Mouse (Mus musculus) midbrain, embryonic 10.5 days (tissue): ENCODE measurements around the gene BC053393. TPM values are rescaled to one million over a fixed set of nuclear protein-coding genes. Genes with fewer than 3 reads are reported as not detected.

Experiments used
- DNase-seq: peaks from one replicate; pipeline ENCODE4 v3.0.0-alpha.2; 2017; ENCODE audit warnings: low spot score
- H3K27ac ChIP-seq: fragments of 300-500 bp; sonication (generic); replicated peaks from 2 replicates; pipeline ENCODE4 v1.5.1; 2016; ENCODE audit warnings: mild to moderate bottlenecking
- H3K27me3 ChIP-seq: fragments of 300-500 bp; sonication (generic); 2 replicates; pipeline ENCODE4 v1.6.1; 2016; ENCODE audit warnings: low read depth, mild to moderate bottlenecking; ENCODE audit not compliant: poor library complexity, severe bottlenecking
- H3K36me3 ChIP-seq: fragments of 300-500 bp; sonication (generic); 2 replicates; pipeline ENCODE4 v1.6.1; 2016; ENCODE audit warnings: mild to moderate bottlenecking, moderate library complexity
- H3K4me1 ChIP-seq: fragments of 300-500 bp; sonication (generic); 2 replicates; pipeline ENCODE4 v1.6.1; 2016
- H3K4me3 ChIP-seq: fragments of 300-500 bp; sonication (generic); 2 replicates; pipeline ENCODE4 v1.5.1; 2016; ENCODE audit warnings: mild to moderate bottlenecking, moderate library complexity
- H3K9me3 ChIP-seq: fragments of 300-500 bp; sonication (generic); replicated peaks from 2 replicates; pipeline ENCODE4 v1.6.1; 2016; ENCODE audit warnings: mild to moderate bottlenecking
- WGBS: fragments of 180-500 bp; shearing (Covaris S2); methylation state at CpG from one replicate; pipeline ENCODE4 v1.1.7; 2016; 5-methylcytosine and 5-hydroxymethylcytosine counted together
- polyA plus RNA-seq: library from polyadenylated mRNA; unstranded; fragments of >200 nt; fragmentation: Nextera tagmentation; extraction: Ambion mirVana; gene quantifications from 2 replicates; pipeline ENCODE4 v1.2.1, GENCODE M21; 2016

BC053393 gene
- not detected in 2 replicates for polyA plus RNA-seq

GRCm38 (mm10) chr11:46571327-46571726, at the start of gene BC053393:
Gene BC053393, plus strand, starts transcription at chr11:46571536.
- Histone ChIP-seq H3K9me3 (no peaks in the 10 kb centered on the region), H3K36me3 (no peaks in the 10 kb centered on the region), H3K4me1 (no peaks in the 10 kb centered on the region), H3K27ac (no peak within 1 kb of the TSS), H3K4me3 (no peak within 1 kb of the TSS), H3K27me3 (no peaks in the 10 kb centered on the region)
- 92% methylated on average over 1 of the region's 1 CpGs for WGBS
- DNase-seq = no peak

- 70% methylated on average over 3 of the region's 3 CpGs for WGBS
- H3K4me3 ChIP-seq = no peak overlapping the region
- no peaks in the 10 kb centered on the region for H3K9me3 ChIP-seq
- no peak overlapping the region for H3K27ac ChIP-seq
- H3K4me1 ChIP-seq = no peaks in the 10 kb centered on the region
- H3K36me3 ChIP-seq = no peaks in the 10 kb centered on the region
- no peaks in the 10 kb centered on the region for H3K27me3 ChIP-seq
- DNase-seq = no peak
These were observed 48.6 kb upstream of the BC053393 start for GRCm38 (mm10) chr11:46522719-46523118.

- H3K4me3 ChIP-seq = no peak within 1 kb of the TSS
- H3K9me3 ChIP-seq = no peaks in the 10 kb centered on the region
These were observed 47.4 kb upstream of the BC053393 start, which contains the start of gene Gm12169 for GRCm38 (mm10) chr11:46523912-46524311. Gene Gm12169, plus strand, starts transcription at chr11:46524212.

GRCm38 (mm10) chr11:46530149-46530548, 41.2 kb upstream of the BC053393 start:
- Histone ChIP-seq H3K9me3 (no peaks in the 10 kb centered on the region), H3K36me3 (no peaks in the 10 kb centered on the region), H3K27ac (no peak overlapping the region), H3K27me3 (no peaks in the 10 kb centered on the region), H3K4me1 (no peaks in the 10 kb centered on the region), H3K4me3 (no peak overlapping the region)
- WGBS = 85% methylated on average over 4 of the region's 4 CpGs
- no peak for DNase-seq

More at GRCm38 (mm10) chr11:46523912-46524311, 47.4 kb upstream of the BC053393 start, which contains the start of gene Gm12169:
- Histone ChIP-seq H3K36me3 (no peaks in the 10 kb centered on the region), H3K27me3 (no peaks in the 10 kb centered on the region), H3K4me1 (no peaks in the 10 kb centered on the region), H3K27ac (no peak within 1 kb of the TSS)
- DNase-seq = no peak
- WGBS = 95% methylated on average over 2 of the region's 2 CpGs

GRCm38 (mm10) chr11:46536978-46537377, 34.4 kb upstream of the BC053393 start:
- H3K4me1 ChIP-seq = no peaks in the 10 kb centered on the region
- no peaks in the 10 kb centered on the region for H3K9me3 ChIP-seq
- no peaks in the 10 kb centered on the region for H3K36me3 ChIP-seq
- WGBS = 85% methylated on average over 4 of the region's 4 CpGs
- no peak for DNase-seq
- no peak overlapping the region for H3K27ac ChIP-seq
- H3K27me3 ChIP-seq = no peaks in the 10 kb centered on the region
- no peak overlapping the region for H3K4me3 ChIP-seq

- Histone ChIP-seq H3K36me3 (no peaks in the 10 kb centered on the region), H3K4me1 (no peaks in the 10 kb centered on the region), H3K4me3 (no peak overlapping the region), H3K9me3 (no peaks in the 10 kb centered on the region), H3K27me3 (no peaks in the 10 kb centered on the region), H3K27ac (no peak overlapping the region)
- no peak for DNase-seq
- WGBS = 97% methylated on average over 2 of the region's 2 CpGs
These were observed 27.8 kb upstream of the BC053393 start for GRCm38 (mm10) chr11:46543530-46543929.

GRCm38 (mm10) chr11:46549721-46550120, 21.6 kb upstream of the BC053393 start:
- Histone ChIP-seq H3K27me3 (no peaks in the 10 kb centered on the region), H3K27ac (no peak overlapping the region), H3K36me3 (no peaks in the 10 kb centered on the region), H3K9me3 (no peaks in the 10 kb centered on the region), H3K4me1 (no peaks in the 10 kb centered on the region), H3K4me3 (no peak overlapping the region)
- 79% methylated on average over 4 of the region's 4 CpGs for WGBS
- DNase-seq = no peak

- 95% methylated on average over 3 of the region's 3 CpGs for WGBS
- no peaks in the 10 kb centered on the region for H3K27me3 ChIP-seq
- H3K36me3 ChIP-seq = no peaks in the 10 kb centered on the region
- no peaks in the 10 kb centered on the region for H3K4me1 ChIP-seq
- no peaks in the 10 kb centered on the region for H3K9me3 ChIP-seq
- no peak for DNase-seq
- H3K4me3 ChIP-seq = no peak overlapping the region
- no peak overlapping the region for H3K27ac ChIP-seq
These were observed 18.6 kb upstream of the BC053393 start for GRCm38 (mm10) chr11:46552741-46553140.

- Histone ChIP-seq H3K36me3 (no peaks in the 10 kb centered on the region), H3K9me3 (no peaks in the 10 kb centered on the region), H3K4me3 (no peak overlapping the region), H3K27ac (no peak overlapping the region), H3K4me1 (no peaks in the 10 kb centered on the region), H3K27me3 (no peaks in the 10 kb centered on the region)
- WGBS = 91% methylated on average over 4 of the region's 4 CpGs
- no peak for DNase-seq
These were observed 10.2 kb upstream of the BC053393 start for GRCm38 (mm10) chr11:46561096-46561495.

GRCm38 (mm10) chr11:46564671-46565070, 6.7 kb upstream of the BC053393 start:
- Histone ChIP-seq H3K27me3 (no peaks in the 10 kb centered on the region), H3K36me3 (no peaks in the 10 kb centered on the region), H3K27ac (no peak overlapping the region), H3K9me3 (no peaks in the 10 kb centered on the region), H3K4me3 (no peak overlapping the region), H3K4me1 (no peaks in the 10 kb centered on the region)
- no peak for DNase-seq
- WGBS = 88% methylated on average over 1 of the region's 1 CpGs

GRCm38 (mm10) chr11:46565967-46566366, 5.4 kb upstream of the BC053393 start:
- no peak for DNase-seq
- H3K4me3 ChIP-seq = no peak overlapping the region
- H3K4me1 ChIP-seq = no peaks in the 10 kb centered on the region
- no peaks in the 10 kb centered on the region for H3K27me3 ChIP-seq
- no peak overlapping the region for H3K27ac ChIP-seq
- no peaks in the 10 kb centered on the region for H3K36me3 ChIP-seq
- 96% methylated on average over 2 of the region's 2 CpGs for WGBS
- no peaks in the 10 kb centered on the region for H3K9me3 ChIP-seq

- no peak for DNase-seq
- Histone ChIP-seq H3K4me1 (no peaks in the 10 kb centered on the region), H3K9me3 (no peaks in the 10 kb centered on the region), H3K27ac (no peak overlapping the region), H3K36me3 (no peaks in the 10 kb centered on the region), H3K4me3 (no peak overlapping the region), H3K27me3 (no peaks in the 10 kb centered on the region)
- WGBS = 68% methylated on average over 1 of the region's 1 CpGs
These were observed 2.2 kb upstream of the BC053393 start for GRCm38 (mm10) chr11:46569107-46569506.

- WGBS = 73% methylated on average over 5 of the region's 5 CpGs
- DNase-seq = no peak
- no peaks in the 10 kb centered on the region for H3K27me3 ChIP-seq
These were observed 7.5 kb downstream of the BC053393 start for GRCm38 (mm10) chr11:46578771-46579281.

GRCm38 (mm10) chr11:46580428-46580827, 9.1 kb downstream of the BC053393 start:
- WGBS = 88% methylated on average over 3 of the region's 3 CpGs
- Histone ChIP-seq H3K9me3 (no peaks in the 10 kb centered on the region), H3K27ac (no peak overlapping the region), H3K27me3 (no peaks in the 10 kb centered on the region), H3K36me3 (no peaks in the 10 kb centered on the region), H3K4me1 (no peaks in the 10 kb centered on the region), H3K4me3 (no peak overlapping the region)
- no peak for DNase-seq

More at GRCm38 (mm10) chr11:46578771-46579281, 7.5 kb downstream of the BC053393 start:
- H3K4me3 ChIP-seq = no peak overlapping the region
- no peaks in the 10 kb centered on the region for H3K4me1 ChIP-seq
- no peak overlapping the region for H3K27ac ChIP-seq
- H3K9me3 ChIP-seq = no peaks in the 10 kb centered on the region
- H3K36me3 ChIP-seq = no peaks in the 10 kb centered on the region
